9 mouse cellular contexts compared by ENCODE assay signal in genomic region chr5:103161196-103161540, GRCm38 (mm10). TPM values are rescaled to one million over a fixed set of nuclear protein-coding genes. Genes with fewer than 3 reads are reported as not detected.
DNase-seq lines count a peak whose midpoint lies in the region; ATAC-seq and TF ChIP-seq lines count a peak whose summit lies in the region.
"Had no signal": no experiment of that assay in that cellular context is flagged by ENCODE, and none has a peak within 500 bp of the region (broad histone marks: within the 10 kb centered on the region; RNA-seq: fewer than 3 reads in every experiment).

No protein-coding gene starts in this region.

- WGBS in liver, postnatal 0 days (ENCODE audit: insufficient replicate concordance): 26% methylated on average over 1 of the region's 1 CpGs

- no peaks in the 10 kb centered on the region for H3K9me3 ChIP-seq in liver, postnatal 0 days (ENCODE audit: low read length)
- H3K9me3 ChIP-seq: heart, embryonic 15.5 days had no signal

- H3K27me3 ChIP-seq in liver, postnatal 0 days (ENCODE audit: insufficient read depth, low read length): no peaks in the 10 kb centered on the region
- H3K27me3 ChIP-seq: heart, embryonic 15.5 days had no signal

- H3K9ac ChIP-seq in liver, postnatal 0 days (replicated peaks): no peak overlapping the region
- H3K9ac ChIP-seq: heart, embryonic 15.5 days had no signal

- TF ChIP-seq POLR2A in brain, embryonic 14.5 days (IDR thresholded peaks at IDR 0.05; ENCODE audit: borderline replicate concordance, extremely low read depth, insufficient read depth, insufficient read length, poor library complexity, severe bottlenecking): no peak

- TF ChIP-seq CTCF in brain, embryonic 14.5 days (IDR thresholded peaks at IDR 0.05; ENCODE audit: borderline replicate concordance, extremely low read depth, insufficient read depth, insufficient read length): no peak
- no peak for TF ChIP-seq CTCF in liver, postnatal 0 days (IDR thresholded peaks at IDR 0.05; ENCODE audit: low read depth)

- no peaks in the 10 kb centered on the region for H3K36me3 ChIP-seq in liver, postnatal 0 days (replicated peaks; ENCODE audit: insufficient read depth, low read length)
- H3K36me3 ChIP-seq: heart, embryonic 15.5 days had no signal

- H3K4me1 ChIP-seq in liver, postnatal 0 days (ENCODE audit: insufficient read depth): no peaks in the 10 kb centered on the region
- H3K4me1 ChIP-seq: heart, embryonic 15.5 days had no signal

- no peak overlapping the region for H3K27ac ChIP-seq in liver, postnatal 0 days (ENCODE audit: low read depth)
- H3K27ac ChIP-seq: heart, embryonic 15.5 days had no signal

- no peak overlapping the region for H3K4me3 ChIP-seq in liver, postnatal 0 days (ENCODE audit: low read depth, low read length)
- H3K4me3 ChIP-seq: heart, embryonic 15.5 days had no signal

- no peak overlapping the region for H3K4me2 ChIP-seq in liver, postnatal 0 days (ENCODE audit: low read depth, low read length)
- H3K4me2 ChIP-seq: heart, embryonic 15.5 days had no signal

- DNase-seq in ES-CJ7 (ENCODE audit: low read depth, low spot score): peak; percentile 75
- peak; percentile 97 for DNase-seq in brain, embryonic 14.5 days (ENCODE audit: low read depth)
- peak; percentile 26 for DNase-seq in forelimb bud, embryonic 11.5 days (ENCODE audit: low read depth, low spot score)
- peak; percentile 37 for DNase-seq in lung, postnatal 10 days
- DNase-seq in urinary bladder, postnatal 4 days (ENCODE audit: low spot score in 2 of 2): no peak
- DNase-seq in thymus, postnatal 14 days: no peak
- no peak for DNase-seq in liver, postnatal 0 days
- no peak for DNase-seq in heart, adult 18-20 months

- no peak for ATAC-seq in liver, postnatal 0 days

- TF ChIP-seq EP300 in liver, postnatal 0 days (IDR thresholded peaks at IDR 0.05; ENCODE audit: low read depth): no peak

RNA-seq across cellular contexts. Expression of gene Mapk10, which starts 50.0 kb away (rescaled TPM):
- polyA plus RNA-seq in brain, embryonic 14.5 days (2012; rRNA removed): 37.3 and 65.9 TPM in 2 replicates
- polyA plus RNA-seq in liver, postnatal 0 days (2015; fragmentation: Nextera tagmentation; extraction: Ambion mirVana): 0.05 TPM in 1 of 2 replicates, not detected in the other
- 10 to 100 TPM; 26.8 to 27.5 TPM for total RNA-seq in heart, adult 18-20 months (2021)

Comparison
In these comparisons a context has a peak if more than half of its experiments do, and no peak if none do; other contexts are left out.
1. DNase-seq: peak in ES-CJ7 (single experiment), brain, embryonic 14.5 days (single experiment), forelimb bud, embryonic 11.5 days (single experiment) and lung, postnatal 10 days (single experiment); none in urinary bladder, postnatal 4 days (0 of 2), thymus, postnatal 14 days (single experiment), liver, postnatal 0 days (single experiment) and heart, adult 18-20 months (0 of 2).
2. RNA of gene Mapk10, which starts 50.0 kb away (polyA plus RNA-seq): 37.3 to 65.9 TPM in brain, embryonic 14.5 days; 0.05 TPM in liver, postnatal 0 days; every median in the first group is over 10 times any median in the second.